Mouse (Mus musculus) neural tube, embryonic 13.5 days (tissue): ENCODE measurements around the gene Rbks. TPM values are rescaled to one million over a fixed set of nuclear protein-coding genes. Genes with fewer than 3 reads are reported as not detected.

ENCODE experiments used
- microRNA-seq: library from miRNA; unstranded; fragments of <30 nt; microRNA quantifications from one replicate; pipeline ENCODE4, GENCODE M21; 2016
- polyA plus RNA-seq: library from polyadenylated mRNA; unstranded; fragments of >200 nt; fragmentation: Nextera tagmentation; extraction: Ambion mirVana; gene quantifications from 2 replicates; pipeline ENCODE4 v1.2.1, GENCODE M21; 2015

Rbks gene
- polyA plus RNA-seq, 1 experiment from 2014 or later = 3.5 TPM

Small RNAs within 50 kb of the gene (microRNA-seq; reads per million reads assigned to microRNA genes)
- not detected for gene Mir3473e

Other genes starting within 250 kb of the Rbks start
- gene Zfp512, start 245.2 kb downstream of the Rbks start, polyA plus RNA-seq = 103 and 109 TPM in 2 replicates
- gene 4930548H24Rik, start 211.9 kb downstream of the Rbks start, polyA plus RNA-seq = not detected in 2 replicates
- 68.5 and 76.7 TPM in 2 replicates for gene Gpn1, start 202.9 kb downstream of the Rbks start, polyA plus RNA-seq
- gene Slc4a1ap, start 170.6 kb downstream of the Rbks start, polyA plus RNA-seq = 32.0 and 39.7 TPM in 2 replicates
- gene Supt7l, start 169.8 kb downstream of the Rbks start, polyA plus RNA-seq = 27.0 and 27.5 TPM in 2 replicates
- gene Mrpl33, start 100.7 kb downstream of the Rbks start, polyA plus RNA-seq = 201 and 240 TPM in 2 replicates
- gene Babam2, start 57 bp upstream of the Rbks start, polyA plus RNA-seq = 52.1 and 54.4 TPM in 2 replicates